Mouse (Mus musculus) c-Kit-positive CD71-negative TER-119-negative erythroid progenitor cells, embryonic 14.5 days (primary cell): ENCODE measurements around the gene Nemp1.
"Not testable (repeated sequence)": the region's sequence is repeated elsewhere in the genome, so short reads cannot be mapped to it uniquely, and the experiment has no call there.

Experiments used
- DNase-seq: peaks from one replicate; pipeline ENCODE4 v3.0.0-alpha.2; 2013; ENCODE audit warnings: low read depth

Gene Nemp1

GRCm38 (mm10) chr10:127645791-127646190, 20.9 kb upstream of the Nemp1 start:
- no peak for DNase-seq

GRCm38 (mm10) chr10:127652906-127653638, 13.6 kb upstream of the Nemp1 start:
- DNase-seq, result no peak

- no peak for DNase-seq
These were observed 11.6 kb upstream of the Nemp1 start for GRCm38 (mm10) chr10:127654970-127655579.

- DNase-seq, result not testable (repeated sequence)
These were observed 9.1 kb upstream of the Nemp1 start for GRCm38 (mm10) chr10:127657617-127658016.

GRCm38 (mm10) chr10:127658076-127658475, 8.6 kb upstream of the Nemp1 start:
- DNase-seq, result no peak

- DNase-seq, result no peak
These were observed 7.2 kb upstream of the Nemp1 start for GRCm38 (mm10) chr10:127659551-127659950.

- DNase-seq, result no peak
These were observed 5.3 kb upstream of the Nemp1 start for GRCm38 (mm10) chr10:127661291-127661914.

- DNase-seq, result no peak
These were observed 4.6 kb upstream of the Nemp1 start for GRCm38 (mm10) chr10:127661915-127662663.

- no peak for DNase-seq
These were observed 3.9 kb upstream of the Nemp1 start for GRCm38 (mm10) chr10:127662666-127663253.

GRCm38 (mm10) chr10:127663590-127663989, 3.1 kb upstream of the Nemp1 start:
- DNase-seq, result no peak

GRCm38 (mm10) chr10:127664166-127664565, 2.5 kb upstream of the Nemp1 start:
- no peak for DNase-seq

GRCm38 (mm10) chr10:127664891-127665290, 1.8 kb upstream of the Nemp1 start:
- DNase-seq, result no peak

- DNase-seq, result no peak
These were observed 1.1 kb upstream of the Nemp1 start for GRCm38 (mm10) chr10:127665366-127666181.

- no peak for DNase-seq
These were observed 780 bp downstream of the Nemp1 start for GRCm38 (mm10) chr10:127667269-127668092.

- DNase-seq, result no peak
These were observed 1.7 kb downstream of the Nemp1 start, which contains the start of gene Nab2 for GRCm38 (mm10) chr10:127668093-127669050. Gene Nab2, minus strand, starts transcription at chr10:127668568.

GRCm38 (mm10) chr10:127669170-127669569, 2.5 kb downstream of the Nemp1 start:
- DNase-seq, result no peak

- no peak for DNase-seq
These were observed 3.5 kb downstream of the Nemp1 start for GRCm38 (mm10) chr10:127670185-127670584.

- no peak for DNase-seq
These were observed 4.6 kb downstream of the Nemp1 start for GRCm38 (mm10) chr10:127671276-127671675.

- DNase-seq, result no peak
These were observed 7.5 kb downstream of the Nemp1 start for GRCm38 (mm10) chr10:127674046-127674655.
